Mouse (Mus musculus) lung, embryonic 14.5 days (tissue): ENCODE data around the gene Tmem91. TPM values are rescaled to one million over a fixed set of nuclear protein-coding genes. Genes with fewer than 3 reads are reported as not detected.

ENCODE experiments used
- ATAC-seq: fragments of 200-750 bp; cut with Nextera tagmentation; 2 replicates; pipeline ENCODE4 v1.8.0; 2017; ENCODE audit warnings: mild to moderate bottlenecking, moderate TSS enrichment, moderate library complexity; ENCODE audit not compliant: insufficient read depth
- DNase-seq: peaks from one replicate; pipeline ENCODE4 v3.0.0-alpha.2; 2015
- H3K27ac ChIP-seq: fragments of 300-500 bp; sonication (generic); 2 replicates; pipeline ENCODE4 v1.5.1; 2014; ENCODE audit warnings: low read depth, mild to moderate bottlenecking, moderate library complexity
- H3K27me3 ChIP-seq: fragments of 300-500 bp; sonication (generic); 2 replicates; pipeline ENCODE4 v1.6.1; 2014; ENCODE audit warnings: low read length, control low read depth; ENCODE audit not compliant: insufficient read depth
- H3K36me3 ChIP-seq: fragments of 300-500 bp; sonication (generic); 2 replicates; pipeline ENCODE4 v1.6.1; 2014; ENCODE audit warnings: control low read depth; ENCODE audit not compliant: insufficient read depth
- H3K4me1 ChIP-seq: fragments of 300-500 bp; sonication (generic); 2 replicates; pipeline ENCODE4 v1.6.1; 2014; ENCODE audit warnings: antibody characterized with exemption, control low read depth; ENCODE audit not compliant: insufficient read depth
- H3K4me2 ChIP-seq: fragments of 300-500 bp; sonication (generic); 2 replicates; pipeline ENCODE4 v1.6.1; 2014; ENCODE audit warnings: mild to moderate bottlenecking
- H3K4me3 ChIP-seq: fragments of 300-500 bp; sonication (generic); 2 replicates; pipeline ENCODE4 v1.5.1; 2014; ENCODE audit warnings: low read depth, low read length
- H3K9ac ChIP-seq: fragments of 300-500 bp; sonication (generic); 2 replicates; pipeline ENCODE4 v1.6.1; 2014
- H3K9me3 ChIP-seq: fragments of 300-500 bp; sonication (generic); 2 replicates; pipeline ENCODE4 v1.6.1; 2016; ENCODE audit warnings: low read depth, low read length, control low read depth
- CTCF ChIP-seq: IDR thresholded peaks from 2 replicates; pipeline ENCODE4 v1.5.1; 2016; ENCODE audit warnings: antibody characterized with exemption, low read depth
- WGBS: fragments of 180-500 bp; shearing (Covaris S2); extraction: QIAGEN DNeasy Blood & Tissue Kit; methylation state at CpG from one replicate; pipeline ENCODE4 v1.1.7; 2014; 5-methylcytosine and 5-hydroxymethylcytosine counted together
- polyA plus RNA-seq: library from polyadenylated mRNA; unstranded; fragments of >200 nt; fragmentation: Nextera tagmentation; extraction: Ambion mirVana; gene quantifications from 2 replicates; pipeline ENCODE4 v1.2.1, GENCODE M21; 2014

The Tmem91 gene
- polyA plus RNA-seq, 1 experiment from 2014 or later = 2.8 TPM

GRCm38 (mm10) chr7:25671686-25672085 lies 3.3 kb downstream of the Tmem91 start:
- TF ChIP-seq CTCF = no peak
- no peak overlapping the region for H3K27ac ChIP-seq
- peaks cover 28% of the 10 kb centered on the region for H3K27me3 ChIP-seq
- no peak for DNase-seq
- H3K9ac ChIP-seq = no peak overlapping the region
- 0 out of 2 replicates have a peak, but pooled peaks cover 4% of the 10 kb centered on the region for H3K4me1 ChIP-seq
- H3K4me3 ChIP-seq = no peak overlapping the region
- no peaks in the 10 kb centered on the region for H3K9me3 ChIP-seq
- no peak for ATAC-seq
- no peak overlapping the region for H3K4me2 ChIP-seq
- 57% methylated on average over 2 of the region's 2 CpGs for WGBS
- peaks cover 25% of the 10 kb centered on the region; the same call in 1 of the 2 replicates for H3K36me3 ChIP-seq

GRCm38 (mm10) chr7:25670096-25670495 lies 4.9 kb downstream of the Tmem91 start:
- H3K36me3 ChIP-seq = peaks cover 36% of the 10 kb centered on the region; the same call in 1 of the 2 replicates
- WGBS = 82% methylated on average over 4 of the region's 4 CpGs
- no peak overlapping the region for H3K4me3 ChIP-seq
- H3K9me3 ChIP-seq = no peaks in the 10 kb centered on the region
- peaks cover 20% of the 10 kb centered on the region for H3K27me3 ChIP-seq
- no peak for TF ChIP-seq CTCF
- no peak for DNase-seq
- no peaks in the 10 kb centered on the region for H3K4me1 ChIP-seq
- no peak overlapping the region for H3K4me2 ChIP-seq
- no peak overlapping the region for H3K27ac ChIP-seq
- no peak for ATAC-seq
- H3K9ac ChIP-seq = no peak overlapping the region

- Histone ChIP-seq H3K9me3 (no peaks in the 10 kb centered on the region), H3K4me1 (no peaks in the 10 kb centered on the region), H3K9ac (no peak overlapping the region), H3K27ac (no peak overlapping the region), H3K4me2 (no peak overlapping the region), H3K36me3 (peaks cover 40% of the 10 kb centered on the region), H3K4me3 (no peak overlapping the region), H3K27me3 (peaks cover 15% of the 10 kb centered on the region)
- ATAC-seq (no peak), DNase-seq (no peak)
- WGBS = 78% methylated on average over 9 of the region's 9 CpGs
- no peak for TF ChIP-seq CTCF
Observed at GRCm38 (mm10) chr7:25669631-25670030, 5.3 kb downstream of the Tmem91 start.

- H3K27me3 ChIP-seq = peaks cover 10% of the 10 kb centered on the region; the same call in 1 of the 2 replicates
- no peak overlapping the region for H3K4me3 ChIP-seq
- 85% methylated on average over 10 of the region's 10 CpGs for WGBS
- H3K9me3 ChIP-seq = no peaks in the 10 kb centered on the region
- ATAC-seq (no peak), DNase-seq (no peak)
- no peak overlapping the region for H3K9ac ChIP-seq
- no peak overlapping the region for H3K27ac ChIP-seq
- TF ChIP-seq CTCF = no peak
- H3K36me3 ChIP-seq = peaks cover 44% of the 10 kb centered on the region
- no peak overlapping the region for H3K4me2 ChIP-seq
- H3K4me1 ChIP-seq = no peaks in the 10 kb centered on the region
Observed at GRCm38 (mm10) chr7:25669158-25669557, 5.8 kb downstream of the Tmem91 start.

GRCm38 (mm10) chr7:25666381-25666780 lies 8.6 kb downstream of the Tmem91 start:
- Histone ChIP-seq H3K4me3 (no peak overlapping the region), H3K4me2 (no peak overlapping the region), H3K36me3 (peaks cover 66% of the 10 kb centered on the region), H3K4me1 (no peaks in the 10 kb centered on the region), H3K9me3 (no peaks in the 10 kb centered on the region), H3K27me3 (no peaks in the 10 kb centered on the region), H3K27ac (no peak overlapping the region), H3K9ac (no peak overlapping the region)
- ATAC-seq (no peak), DNase-seq (no peak)
- TF ChIP-seq CTCF = no peak
- WGBS = 94% methylated on average over 8 of the region's 8 CpGs

- Histone ChIP-seq H3K4me1 (0 out of 2 replicates have a peak, but pooled peaks cover 6% of the 10 kb centered on the region), H3K4me2 (peak within 1 kb of the TSS; percentile 76), H3K36me3 (peaks cover 24% of the 10 kb centered on the region; the same call in 1 of the 2 replicates), H3K27ac (0 out of 2 replicates have a peak within 1 kb of the TSS, but pooled peaks have one; percentile 48), H3K4me3 (peak within 1 kb of the TSS; percentile 62), H3K9ac (peak within 1 kb of the TSS; percentile 63), H3K9me3 (no peaks in the 10 kb centered on the region), H3K27me3 (no peaks in the 10 kb centered on the region)
- under 1% methylated on average over 50 of the region's 50 CpGs for WGBS
- peak; percentile 100 for DNase-seq
- no peak for TF ChIP-seq CTCF
- ATAC-seq = peak; percentile 98
Observed at GRCm38 (mm10) chr7:25658657-25659472, 16.1 kb downstream of the Tmem91 start, which contains the start of the genes Bckdha and Exosc5. TSS of gene Bckdha (minus strand) at chr7:25658981. TSS of gene Exosc5 (plus strand) at chr7:25659164.

- no peak for TF ChIP-seq CTCF
- DNase-seq = peak; percentile 14
Observed at GRCm38 (mm10) chr7:25657785-25658184, 17.2 kb downstream of the Tmem91 start.

More at GRCm38 (mm10) chr7:25657785-25658184, 17.2 kb downstream of the Tmem91 start:
- Histone ChIP-seq H3K9ac (peak overlapping the region; percentile 63), H3K27me3 (no peaks in the 10 kb centered on the region), H3K27ac (no peak overlapping the region), H3K4me1 (0 out of 2 replicates have a peak, but pooled peaks cover 6% of the 10 kb centered on the region), H3K4me2 (peak overlapping the region; percentile 66), H3K4me3 (peak overlapping the region; percentile 62), H3K36me3 (peaks cover 14% of the 10 kb centered on the region; the same call in 1 of the 2 replicates), H3K9me3 (no peaks in the 10 kb centered on the region)
- WGBS = 24% methylated on average over 10 of the region's 10 CpGs
- ATAC-seq = no peak
